Mouse (Mus musculus): Measurements from ENCODE around the gene Igf2bp2.
A peak's percentile ranks its signal among the peaks of the same experiment; 100 is the strongest.

The Igf2bp2 gene

DNA sequence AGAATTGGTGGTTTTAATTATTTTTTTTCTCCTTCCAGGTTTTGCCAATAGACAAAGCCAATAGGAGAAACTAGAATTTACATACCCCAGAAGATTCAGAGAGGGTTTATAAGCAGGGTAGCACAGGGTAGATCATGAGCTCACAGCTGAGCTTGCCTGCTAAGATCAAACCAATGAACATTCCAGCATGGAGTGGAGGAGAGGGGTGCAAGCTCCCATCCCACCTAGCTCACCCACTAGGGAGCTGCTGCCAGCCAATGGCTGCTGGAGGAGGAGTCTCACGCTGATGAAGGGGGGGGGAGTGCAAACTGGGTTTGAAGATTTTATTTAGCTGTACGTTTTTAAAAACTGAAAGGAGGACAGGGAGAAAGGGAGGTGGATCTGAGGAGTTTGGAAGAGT lies 14.0 kb downstream of the Igf2bp2 start:
- no peak for DNase-seq (ENCODE audit: low spot score in 2 of 2)

DNA sequence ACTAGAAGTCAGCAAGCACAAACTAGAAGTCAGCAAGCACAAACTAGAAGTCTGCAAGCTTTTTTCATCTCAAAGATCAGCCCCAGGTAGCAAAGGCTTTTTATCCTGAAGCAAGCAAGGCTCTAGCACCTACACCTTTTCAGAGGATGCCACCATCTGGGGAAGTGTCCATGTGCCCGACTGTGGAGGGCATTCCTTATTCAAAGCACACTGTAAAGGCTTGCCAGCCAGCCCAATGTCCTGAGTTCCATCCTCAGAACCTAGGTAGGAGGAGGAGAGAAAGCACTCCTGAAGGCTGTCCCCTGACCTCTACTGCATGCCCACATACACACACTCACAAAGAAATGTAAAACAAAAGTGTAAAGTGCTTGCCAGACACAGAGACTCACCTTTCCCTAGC lies 16.0 kb downstream of the Igf2bp2 start:
- DNase-seq (ENCODE audit: low spot score in 2 of 2) = no peak

DNA sequence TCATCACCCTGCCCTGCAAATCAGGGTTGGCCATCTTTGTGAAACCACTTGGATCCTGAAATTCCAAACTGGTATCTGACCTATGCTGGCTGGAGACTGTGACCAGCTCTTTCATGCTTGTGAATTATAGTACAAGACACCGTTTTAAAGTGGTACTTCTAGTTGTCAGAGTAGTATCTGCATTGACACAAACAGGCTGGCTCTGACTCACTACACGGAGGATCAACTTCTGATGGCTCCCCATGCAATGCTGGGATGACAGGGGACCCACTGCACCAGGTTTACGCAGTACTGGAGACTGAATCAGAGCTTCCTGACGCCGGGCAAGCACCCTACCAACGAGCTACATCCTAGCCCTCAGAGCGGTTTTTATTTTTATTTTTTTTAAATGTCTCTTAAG lies 17.0 kb downstream of the Igf2bp2 start:
- DNase-seq (ENCODE audit: low spot score in 2 of 2) = no peak

DNA sequence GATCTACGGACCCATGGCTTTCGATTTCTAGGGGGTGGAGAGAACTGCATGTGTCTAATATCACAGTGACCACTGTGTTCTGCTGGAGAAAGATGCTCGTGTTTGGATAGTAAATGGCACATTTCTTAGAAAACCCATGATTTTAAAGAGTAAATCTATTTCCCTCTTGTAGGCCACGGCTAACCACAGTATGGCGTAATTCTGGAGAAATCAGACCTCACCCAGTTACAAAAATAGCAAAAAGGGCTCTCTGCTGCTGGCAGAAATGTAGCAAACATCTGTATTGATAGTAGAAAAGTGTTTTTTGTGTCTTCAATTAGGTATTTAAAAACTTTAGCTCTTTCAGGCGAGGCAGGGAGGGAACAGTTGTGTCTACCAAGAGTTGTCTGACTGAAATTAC lies 18.6 kb downstream of the Igf2bp2 start:
- DNase-seq (ENCODE audit: low spot score in 2 of 2) = no peak

DNA sequence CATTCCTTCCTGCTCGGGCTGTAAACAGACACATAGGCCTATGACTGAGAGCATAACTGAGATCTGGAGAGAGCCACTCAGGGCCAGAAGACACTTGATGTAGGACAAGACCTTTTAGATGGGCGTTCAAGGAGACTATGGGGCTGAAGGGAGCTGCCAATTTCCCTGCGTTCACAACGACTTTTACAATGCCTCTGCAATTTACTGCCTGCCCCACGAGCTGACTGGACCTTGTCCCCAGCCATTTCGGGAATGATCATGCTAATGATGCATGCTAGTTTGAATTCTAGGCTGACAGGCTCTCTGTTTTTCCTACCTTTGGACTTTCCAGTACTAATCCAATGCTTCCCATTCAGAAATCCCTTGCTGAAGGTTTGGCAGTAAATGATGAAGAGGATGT lies 22.2 kb downstream of the Igf2bp2 start:
- DNase-seq (ENCODE audit: low spot score in 2 of 2) = no peak

DNA sequence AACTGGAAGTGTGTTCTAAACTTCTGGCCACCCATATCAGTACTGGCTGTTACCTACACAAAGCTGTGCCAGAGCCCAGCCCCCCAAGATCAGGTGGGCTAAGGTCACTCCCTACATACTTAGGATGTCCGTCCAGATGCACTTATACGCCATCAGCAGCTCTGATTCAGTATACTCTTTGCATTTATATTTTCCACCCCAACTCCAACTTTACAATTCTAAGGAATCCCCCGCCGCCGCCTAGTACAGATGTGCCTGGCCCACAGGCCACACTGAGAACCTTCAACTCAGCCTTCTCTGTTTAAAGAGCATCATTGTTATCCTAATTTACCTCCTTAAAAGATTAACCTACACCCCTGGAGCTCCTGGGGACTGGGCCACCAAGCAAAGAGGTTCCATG lies 23.3 kb downstream of the Igf2bp2 start:
- DNase-seq (ENCODE audit: low spot score in 2 of 2) = no peak

DNA sequence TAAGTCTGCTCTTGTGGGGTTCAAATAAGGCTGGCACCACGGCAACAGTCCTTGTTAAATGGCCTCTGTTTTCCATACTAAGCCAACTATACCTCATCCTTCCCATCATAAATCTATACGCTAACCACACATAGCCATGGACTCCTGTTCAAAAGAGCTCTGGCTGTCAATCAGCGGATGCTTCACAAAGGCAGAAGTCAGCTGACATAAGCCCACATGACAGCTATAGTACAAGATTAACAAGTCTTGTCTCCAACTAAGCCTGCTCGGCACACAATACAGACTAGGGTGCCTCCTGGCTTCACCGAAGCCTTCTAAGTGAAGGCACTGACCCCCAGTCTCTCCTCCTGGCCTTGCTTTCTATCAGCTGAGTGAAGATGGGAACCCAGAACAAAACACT lies 26.9 kb downstream of the Igf2bp2 start:
- no peak for DNase-seq (ENCODE audit: low spot score in 2 of 2)

DNA sequence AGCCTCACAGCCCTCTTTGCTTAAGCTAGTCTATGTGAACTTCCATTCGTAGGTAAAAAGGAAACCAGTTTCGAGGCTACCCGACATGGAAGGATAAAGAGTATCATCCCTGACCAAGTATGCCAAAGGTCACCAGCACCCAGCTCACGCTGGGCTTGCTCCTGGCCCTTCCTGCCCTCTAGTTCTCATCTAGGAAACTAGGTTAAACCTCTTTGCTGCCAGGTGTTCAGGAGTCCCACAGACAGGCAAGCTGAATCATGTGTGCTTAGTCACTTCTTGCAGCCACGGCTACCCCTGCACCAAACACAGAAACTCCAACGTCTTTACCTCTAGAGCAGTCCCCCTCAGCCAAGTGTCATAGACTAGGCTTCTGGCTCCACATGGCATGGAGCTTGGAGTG lies 31.8 kb downstream of the Igf2bp2 start:
- no peak for DNase-seq (ENCODE audit: low spot score in 2 of 2)

DNA sequence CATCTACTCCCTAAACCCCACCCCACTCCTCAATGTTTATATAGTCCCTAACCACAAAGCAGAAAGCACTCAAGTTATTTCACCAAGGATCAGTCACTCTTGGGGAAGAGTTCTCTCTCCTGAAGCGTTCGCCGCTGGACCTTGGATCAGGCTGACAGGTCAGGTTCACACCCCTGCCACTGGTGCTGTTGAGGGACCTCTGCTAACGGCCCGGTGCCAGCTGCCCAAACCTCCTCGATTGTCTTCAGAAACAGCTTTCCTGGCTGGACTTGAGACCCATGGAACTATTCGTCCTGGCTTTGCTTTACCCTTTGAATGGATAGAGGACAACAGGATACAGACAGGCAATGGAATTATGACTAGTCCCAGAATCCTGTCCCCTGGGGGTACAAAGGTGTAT lies 33.6 kb downstream of the Igf2bp2 start:
- DNase-seq (ENCODE audit: low spot score in 2 of 2) = no peak

DNA sequence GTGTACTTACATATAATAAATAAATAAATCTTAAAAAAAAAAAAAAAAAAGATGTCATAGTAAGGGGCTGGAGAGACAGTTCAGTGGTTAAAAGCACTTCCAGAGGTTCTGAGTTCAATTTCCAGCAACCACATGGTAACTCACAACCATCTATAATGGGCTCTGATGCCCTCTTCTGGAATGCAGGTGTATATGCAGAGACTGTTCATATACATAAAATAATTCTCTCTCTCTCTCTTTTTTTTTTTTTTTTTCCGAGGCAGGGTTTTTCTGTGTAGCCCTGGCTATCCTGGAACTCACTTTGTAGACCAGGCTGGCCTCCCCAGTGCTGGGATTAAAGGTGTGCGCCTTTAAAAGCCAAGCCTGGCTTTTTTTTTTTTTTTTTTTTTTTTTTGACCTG lies 34.5 kb downstream of the Igf2bp2 start:
- DNase-seq (ENCODE audit: low spot score in 2 of 2) = no peak

DNA sequence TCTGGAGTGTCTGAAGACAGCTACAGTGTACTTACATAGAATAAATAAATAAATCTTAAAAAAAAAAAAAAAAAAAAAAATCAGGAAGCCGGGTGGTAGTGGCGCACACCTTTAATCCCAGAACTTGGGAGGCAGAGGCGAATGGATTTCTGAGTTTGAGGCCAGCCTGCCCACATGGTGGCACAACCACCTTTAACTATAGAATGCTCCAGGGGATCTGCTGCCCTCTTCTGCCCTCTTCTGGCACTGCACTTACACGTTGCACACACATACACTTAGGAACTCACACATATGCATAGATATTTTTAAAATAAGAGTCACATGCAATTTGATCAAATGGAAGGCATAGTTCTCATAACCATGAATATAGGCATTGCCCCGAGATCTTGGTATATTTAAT lies 35.3 kb downstream of the Igf2bp2 start:
- no peak for DNase-seq (ENCODE audit: low spot score in 2 of 2)

DNA sequence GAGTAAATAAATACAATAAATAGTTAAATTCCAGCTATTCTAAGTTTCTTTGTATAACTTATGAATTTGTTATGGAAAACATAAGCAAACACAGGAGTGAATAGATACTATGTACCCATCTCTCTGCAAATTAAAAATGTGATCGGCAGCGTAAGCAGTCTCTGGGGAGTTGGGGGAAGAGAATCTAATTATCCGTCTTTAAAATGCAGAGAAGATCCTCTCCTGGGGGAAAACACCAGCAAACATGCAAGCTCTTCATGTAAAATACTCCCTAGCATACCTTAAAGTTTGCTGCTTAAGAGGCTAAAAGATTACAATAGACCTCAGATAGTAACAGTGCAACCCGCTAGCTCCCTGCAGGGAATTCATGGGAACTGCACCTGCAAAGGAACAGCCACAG lies 36.2 kb downstream of the Igf2bp2 start:
- DNase-seq (ENCODE audit: low spot score in 2 of 2) = no peak

DNA sequence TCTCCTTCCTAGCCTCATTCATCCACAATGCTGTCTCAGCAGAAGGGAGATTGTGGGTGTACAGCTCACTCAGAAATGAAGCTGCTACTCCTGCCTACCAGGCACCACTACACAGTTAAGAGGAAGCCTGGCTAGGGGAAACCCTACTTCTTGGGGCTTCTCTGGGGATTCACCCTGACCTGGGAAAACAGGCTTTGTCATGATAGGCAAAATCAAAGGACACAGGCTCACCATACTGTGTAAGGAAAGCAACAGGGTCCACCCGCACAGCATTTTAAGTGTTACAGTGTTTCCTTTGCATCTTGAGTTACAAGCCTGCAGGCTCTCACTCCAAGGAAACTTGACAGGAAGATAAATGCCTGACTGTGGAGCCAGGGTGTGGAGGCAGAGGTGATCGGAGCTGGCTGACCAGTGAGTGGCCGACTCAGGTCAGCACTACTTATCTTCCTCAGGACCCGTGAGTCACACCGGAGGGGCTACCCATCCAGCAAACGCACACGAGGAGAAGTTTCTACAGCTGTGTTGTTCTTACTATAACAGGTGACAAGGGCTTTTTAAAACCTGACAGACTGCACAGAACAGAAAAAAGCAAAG lies 38.7 kb downstream of the Igf2bp2 start:
- no peak for DNase-seq (ENCODE audit: low spot score in 2 of 2)

DNA sequence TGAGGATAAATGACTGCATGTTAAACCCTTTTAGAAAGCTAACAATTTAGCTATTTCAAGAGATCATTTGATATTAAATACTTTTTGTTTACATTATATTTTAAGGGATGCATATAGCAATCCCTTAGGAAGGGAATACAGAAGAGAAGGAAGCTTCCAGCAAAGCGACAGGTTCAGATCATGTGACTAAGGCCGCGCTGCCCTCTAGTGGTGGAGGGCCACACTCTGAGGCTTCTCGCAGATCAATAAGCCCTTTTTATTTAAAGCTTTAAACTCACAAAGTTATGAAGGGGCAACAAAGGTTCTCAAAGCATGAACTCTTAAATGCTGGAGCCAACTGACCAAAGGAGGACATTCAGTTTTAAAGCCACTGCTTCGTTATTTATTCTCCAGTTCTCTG lies 39.4 kb downstream of the Igf2bp2 start:
- DNase-seq (ENCODE audit: low spot score in 2 of 2) = peak; percentile 31 to 46

DNA sequence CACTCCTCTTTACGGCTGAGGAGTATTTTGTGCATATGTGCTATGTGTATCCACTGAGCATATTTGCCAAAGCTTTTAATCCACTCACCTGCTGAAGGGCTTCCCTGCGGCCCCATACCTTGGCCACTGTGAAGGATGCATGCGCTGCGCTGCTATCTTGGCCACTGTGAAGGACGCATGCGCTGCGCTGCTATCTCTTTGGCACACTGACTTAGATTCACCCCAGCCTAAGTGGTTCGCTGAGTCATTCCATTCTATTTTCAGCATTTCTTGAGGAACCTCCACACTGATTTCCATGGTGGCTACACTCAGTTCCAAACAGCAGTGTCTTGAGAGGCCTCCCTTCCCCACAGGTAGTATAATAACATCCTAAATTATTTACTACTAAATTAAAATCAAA lies 42.0 kb downstream of the Igf2bp2 start:
- peak; percentile 36 to 52 for DNase-seq (ENCODE audit: low spot score in 2 of 2)

DNA sequence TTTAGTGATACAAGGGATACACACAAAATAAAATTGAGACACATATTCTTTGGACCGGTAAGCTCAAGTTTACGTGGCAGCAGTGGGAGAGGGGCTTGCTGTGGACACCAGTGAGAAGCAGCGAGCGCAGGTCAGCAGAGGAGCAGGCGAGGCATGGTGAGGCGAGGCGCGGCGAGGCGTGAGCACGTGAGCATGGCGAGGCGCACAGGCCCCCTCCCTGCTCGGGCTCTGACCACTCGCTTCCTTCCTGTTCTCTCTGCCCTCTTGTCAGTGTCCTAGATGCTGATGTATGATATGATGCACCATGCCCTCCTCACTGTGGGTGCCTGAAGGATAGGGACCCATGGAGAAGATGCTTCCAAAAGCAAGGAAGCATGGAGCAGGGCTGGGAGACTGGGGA lies 43.6 kb downstream of the Igf2bp2 start:
- no peak for DNase-seq (ENCODE audit: low spot score in 2 of 2)

DNA sequence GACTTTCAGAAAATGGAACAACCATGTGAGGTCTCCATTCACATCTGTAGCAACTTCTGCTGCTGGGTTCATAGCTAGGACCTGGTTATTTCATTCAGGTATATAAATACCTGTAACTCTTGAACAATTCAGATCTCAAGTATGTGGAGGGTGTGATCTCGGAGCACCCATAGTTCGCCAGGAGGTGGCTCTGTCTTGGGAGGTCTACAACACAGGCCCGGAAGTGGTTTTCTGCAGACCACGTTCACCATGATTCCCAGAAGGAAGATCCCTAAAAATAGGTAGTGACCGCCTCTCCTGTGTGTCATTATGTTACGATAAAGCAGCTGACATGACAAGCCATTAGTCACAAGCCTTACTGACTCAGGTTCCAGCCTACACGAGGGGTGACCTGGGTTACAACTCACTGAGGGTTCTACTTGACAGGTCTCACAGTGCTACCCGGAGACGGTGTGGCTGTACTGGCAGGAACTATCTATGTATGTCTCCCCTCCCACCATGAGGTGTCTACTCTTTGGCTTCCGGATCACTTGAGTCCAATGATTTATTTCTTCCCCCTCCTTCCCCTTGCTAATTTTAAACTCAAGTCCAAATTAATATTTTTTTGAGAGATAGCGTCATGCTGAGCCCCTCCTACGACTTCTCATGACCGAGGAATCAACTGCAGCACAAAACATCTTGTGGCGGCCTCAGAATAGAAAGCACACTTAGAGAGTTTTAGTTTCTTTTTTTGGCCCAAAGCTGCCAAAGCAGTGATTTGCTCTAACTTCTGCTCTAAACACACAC lies 44.2 kb downstream of the Igf2bp2 start:
- DNase-seq (ENCODE audit: low spot score in 2 of 2) = peak; percentile 28 to 64

DNA sequence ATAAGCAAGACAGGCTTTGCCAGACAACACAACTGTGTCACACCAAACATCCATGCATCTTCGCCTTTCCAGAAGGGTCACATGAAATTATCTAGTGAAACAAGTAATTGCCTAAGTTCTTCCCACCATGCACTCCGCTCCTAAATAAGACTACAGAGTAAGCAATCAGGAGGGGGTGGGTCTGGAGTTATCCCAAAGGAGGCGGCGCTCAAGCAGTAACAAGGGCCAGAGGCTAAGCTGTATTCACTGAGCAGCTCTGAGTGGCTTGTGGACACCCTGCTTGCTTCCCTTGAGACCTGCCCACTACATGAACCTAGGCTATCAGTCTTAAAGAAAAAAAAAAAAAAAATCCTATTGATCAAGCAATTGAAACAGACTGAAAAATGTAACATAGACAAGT lies 44.9 kb downstream of the Igf2bp2 start:
- DNase-seq (ENCODE audit: low spot score in 2 of 2) = no peak

DNA sequence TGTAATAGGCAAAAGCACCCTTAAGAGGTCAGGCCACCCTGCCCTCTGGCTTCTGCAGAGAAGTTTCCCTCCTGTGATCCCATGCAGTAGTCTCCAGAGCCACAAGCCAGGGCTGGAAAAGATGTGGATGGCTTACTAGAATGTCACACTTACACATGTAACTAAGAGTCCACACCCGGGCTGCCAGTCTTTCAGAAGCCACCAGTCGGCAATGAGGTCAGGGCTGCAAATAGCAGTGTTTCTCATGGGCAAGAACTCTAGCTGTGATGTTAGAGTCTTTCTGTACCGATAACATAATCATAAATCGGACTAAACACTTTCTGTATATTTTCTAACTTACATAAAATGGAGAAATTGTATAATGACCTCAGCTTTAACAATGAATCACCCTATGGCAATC lies 46.4 kb downstream of the Igf2bp2 start:
- DNase-seq (ENCODE audit: low spot score in 2 of 2) = no peak

DNA sequence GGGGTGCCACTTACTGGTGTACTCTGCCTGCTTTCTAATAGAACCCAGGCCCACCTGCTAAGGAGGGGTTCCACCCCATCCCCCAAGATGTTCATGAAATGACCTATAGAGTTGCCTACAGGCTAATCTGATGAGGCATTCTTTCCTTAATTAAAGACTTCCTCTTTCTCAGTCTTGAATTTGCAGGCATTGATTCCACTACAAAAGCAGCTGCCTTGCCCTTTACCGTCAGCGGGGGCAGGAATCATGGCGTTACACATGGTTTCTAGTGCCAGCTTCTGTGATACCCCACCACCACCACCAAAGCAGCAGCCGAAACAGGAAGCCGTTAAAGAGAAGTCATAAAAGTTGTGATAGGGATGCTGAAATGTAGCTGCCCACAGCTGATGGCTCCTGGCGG lies 47.0 kb downstream of the Igf2bp2 start:
- DNase-seq (ENCODE audit: low spot score in 2 of 2) = no peak

DNA sequence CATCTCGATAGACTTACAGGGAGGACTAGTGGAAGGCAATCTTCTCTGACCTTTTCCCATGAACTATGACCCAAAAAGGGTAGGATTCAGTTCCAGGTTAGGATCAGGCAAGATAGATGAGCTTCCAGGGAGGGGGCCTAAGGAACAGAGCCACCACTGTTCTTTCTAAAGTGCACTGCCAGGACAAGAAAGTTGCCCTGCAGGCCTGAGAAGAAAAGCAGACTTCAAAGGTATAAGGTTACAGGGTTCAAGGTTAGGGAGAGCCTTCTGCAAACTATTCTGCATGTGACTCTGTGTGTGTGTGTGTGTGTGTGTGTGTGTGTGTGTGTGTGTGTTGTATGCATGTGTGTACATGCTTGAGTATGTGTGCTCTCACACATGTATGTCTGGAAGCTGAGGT lies 53.1 kb downstream of the Igf2bp2 start:
- DNase-seq (ENCODE audit: low spot score in 2 of 2) = no peak

DNA sequence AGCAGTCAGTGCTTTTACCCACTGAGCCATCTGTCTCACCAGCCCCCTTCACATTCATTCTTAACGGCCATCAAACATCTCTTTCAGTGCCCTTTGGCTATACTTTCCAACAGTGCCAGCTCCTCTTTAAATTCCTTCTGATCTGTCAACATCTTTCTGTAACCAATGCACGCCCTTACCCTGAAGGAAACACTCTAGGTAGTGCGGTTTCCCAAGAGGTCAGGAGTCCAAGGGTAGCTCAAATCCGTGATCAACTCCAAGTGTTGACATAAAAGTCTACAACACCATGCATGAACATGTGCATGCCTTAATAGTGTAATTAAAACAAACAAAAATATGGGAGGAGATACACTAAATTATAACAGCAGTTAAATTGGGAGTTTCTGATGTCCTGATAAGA lies 53.9 kb downstream of the Igf2bp2 start:
- DNase-seq (ENCODE audit: low spot score in 2 of 2) = no peak

DNA sequence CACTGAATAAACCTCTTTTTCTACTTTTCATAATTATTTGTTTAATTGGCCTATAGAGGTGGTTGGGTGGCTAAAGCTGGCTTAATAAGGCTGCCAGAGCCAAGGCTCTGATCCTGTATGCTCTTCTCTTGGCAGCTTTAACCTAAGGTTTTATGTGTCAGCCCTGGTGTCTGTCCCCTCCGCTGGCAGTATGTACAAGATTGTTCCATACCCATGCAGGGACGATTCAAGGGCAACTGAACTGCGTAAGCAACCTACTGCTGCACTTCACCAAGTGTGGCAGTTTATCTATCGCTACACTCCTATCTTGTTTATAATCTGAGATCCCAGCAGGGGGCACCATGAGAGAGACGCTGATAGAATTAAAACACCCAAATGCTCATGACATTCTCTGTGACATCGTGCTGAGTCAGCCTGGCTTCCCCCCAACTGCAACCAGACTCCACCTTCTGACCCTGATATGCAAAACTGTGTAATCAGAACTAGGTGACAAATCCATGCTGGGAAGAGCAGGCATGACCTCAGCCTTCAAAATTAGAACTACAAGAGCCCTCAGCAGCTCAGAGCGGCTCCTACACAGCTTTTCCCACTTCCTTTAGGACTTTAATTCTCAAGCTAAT lies 55.1 kb downstream of the Igf2bp2 start:
- DNase-seq (ENCODE audit: low spot score in 2 of 2) = peak; percentile 28 to 31
